Mouse (Mus musculus) embryonic fibroblast, embryonic 13.5 days (primary cell): Measurements from ENCODE around the gene Ppp4r3a.

Experiments
- CTCF ChIP-seq: IDR thresholded peaks from 2 replicates; pipeline ENCODE4 v1.5.1; 2011; ENCODE audit warnings: mild to moderate bottlenecking, control low read depth, low read length, moderate library complexity, borderline replicate concordance; ENCODE audit not compliant: insufficient read depth
- POLR2A ChIP-seq: IDR thresholded peaks from 2 replicates; pipeline ENCODE4 v1.6.1; 2011; ENCODE audit warnings: low read depth, mild to moderate bottlenecking, control low read depth, low read length, moderate library complexity

DNA sequence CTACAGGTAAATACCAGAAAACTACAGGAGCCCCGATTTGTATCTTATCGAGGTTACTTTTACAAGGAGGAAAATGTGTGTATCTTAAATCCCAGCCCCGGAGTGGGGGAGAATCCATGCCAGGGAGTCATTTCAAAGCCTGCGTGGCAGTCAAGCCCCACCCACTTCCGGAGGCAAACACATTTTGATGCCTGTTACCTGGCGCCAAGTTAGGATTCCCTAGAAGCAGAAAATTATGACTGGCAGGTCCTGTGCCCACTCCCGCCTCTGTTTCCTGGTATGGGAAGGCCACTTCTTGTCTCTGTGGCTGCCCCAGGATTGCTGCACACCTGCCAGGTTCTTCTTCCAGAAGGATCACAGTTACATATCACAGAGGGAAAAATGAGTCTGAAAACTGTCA, 57.0 kb downstream of the Ppp4r3a start:
- TF ChIP-seq CTCF (no peak), POLR2A (no peak)
